Mouse (Mus musculus): Measurements from ENCODE around the gene Cavin1.

The Cavin1 gene

DNA sequence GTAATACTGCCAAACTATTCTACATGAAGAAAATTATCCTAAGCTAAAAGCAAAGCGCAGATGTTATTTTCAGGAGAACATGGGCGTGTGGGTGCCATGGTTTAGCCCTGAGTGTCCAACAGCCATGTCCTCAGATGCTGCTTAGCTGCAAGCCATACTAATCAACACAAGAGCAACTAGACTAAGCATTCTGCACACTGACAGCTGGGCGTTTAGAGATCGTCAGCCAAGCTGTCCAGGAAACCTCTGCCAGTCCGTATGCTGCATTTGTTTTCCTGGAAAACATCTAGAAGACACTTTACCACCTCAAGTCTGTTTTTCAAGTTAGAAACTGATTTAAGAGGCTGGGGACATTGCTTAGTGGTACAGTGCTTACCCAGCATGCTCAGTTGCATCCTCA, 56.3 kb downstream of the Cavin1 start:
- no peak for DNase-seq (ENCODE audit: low read depth, low spot score)

DNA sequence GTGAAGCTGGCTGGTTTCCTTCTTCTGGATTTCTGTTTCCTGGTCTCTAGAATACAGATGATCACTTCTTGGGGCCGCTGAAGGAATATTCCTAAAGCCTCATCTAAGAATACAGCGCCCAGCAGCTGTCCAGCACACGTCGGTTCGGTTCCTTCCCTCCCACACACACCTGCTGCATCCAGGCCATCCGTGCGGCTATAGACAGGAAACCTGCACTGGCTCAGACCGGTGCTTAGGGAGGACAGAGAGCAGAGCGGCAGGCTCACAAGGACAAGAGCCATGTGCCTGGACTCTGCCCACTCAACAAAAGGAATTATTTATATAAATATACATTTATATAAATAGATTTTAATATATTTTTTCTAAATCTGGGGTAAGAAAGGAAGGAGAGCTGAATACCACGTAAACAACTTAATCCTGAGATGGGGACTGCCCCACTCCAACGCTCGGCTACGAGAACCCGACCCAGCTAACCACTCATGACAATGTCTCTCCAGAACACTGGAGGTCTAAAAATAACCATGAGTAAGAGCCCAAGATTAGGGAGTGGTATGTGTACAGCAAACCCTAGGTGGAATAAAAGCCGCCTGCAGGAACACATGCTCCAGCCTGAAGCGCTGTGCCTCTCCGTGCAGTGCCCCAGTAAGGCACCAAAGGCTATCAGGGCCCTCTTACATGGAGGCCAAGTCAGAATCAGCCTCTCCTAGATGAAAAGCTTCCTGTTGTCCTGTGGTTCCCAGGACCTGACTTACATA, 58.1 kb downstream of the Cavin1 start:
- DNase-seq (ENCODE audit: low read depth, low spot score): no peak

DNA sequence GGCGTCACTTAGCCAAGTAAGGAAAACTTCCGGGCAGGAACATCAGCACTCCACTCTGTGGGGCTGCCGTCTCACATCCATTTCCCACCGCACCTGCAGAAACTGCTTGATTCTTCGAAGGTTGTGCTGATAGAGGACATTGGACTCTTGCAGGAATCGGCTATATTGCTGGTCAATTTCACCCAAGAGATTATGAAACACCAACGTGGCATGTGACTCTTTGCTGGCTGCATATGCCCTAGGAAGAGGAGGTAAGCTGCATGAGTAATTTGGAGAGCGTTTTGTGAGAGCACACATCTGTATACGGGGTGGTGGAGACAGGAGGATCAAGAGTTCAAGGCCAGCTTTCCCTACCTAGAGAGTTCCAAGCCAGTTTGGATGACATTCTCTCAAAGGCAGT, 62.1 kb downstream of the Cavin1 start:
- no peak for DNase-seq (ENCODE audit: low read depth, low spot score)

DNA sequence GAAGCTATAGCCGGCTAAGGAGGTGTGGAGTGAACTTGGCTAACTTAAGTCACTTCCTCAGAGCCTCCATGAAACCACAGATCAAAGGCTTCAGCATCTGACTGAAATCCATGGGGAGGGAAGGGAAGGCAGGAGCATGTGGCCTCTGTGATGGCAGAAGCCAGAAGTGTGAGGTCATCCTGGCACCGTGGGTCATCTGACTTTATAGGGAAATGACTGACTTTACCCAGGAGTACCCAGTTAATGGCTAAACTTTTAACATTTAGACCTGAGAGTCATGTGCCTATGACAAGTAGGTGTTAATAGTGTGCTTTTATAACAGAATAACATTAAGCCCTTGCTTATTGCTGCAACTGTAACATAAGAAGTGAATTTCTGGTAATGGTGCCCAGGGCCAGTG, 62.6 kb downstream of the Cavin1 start:
- no peak for DNase-seq (ENCODE audit: low read depth, low spot score)

DNA sequence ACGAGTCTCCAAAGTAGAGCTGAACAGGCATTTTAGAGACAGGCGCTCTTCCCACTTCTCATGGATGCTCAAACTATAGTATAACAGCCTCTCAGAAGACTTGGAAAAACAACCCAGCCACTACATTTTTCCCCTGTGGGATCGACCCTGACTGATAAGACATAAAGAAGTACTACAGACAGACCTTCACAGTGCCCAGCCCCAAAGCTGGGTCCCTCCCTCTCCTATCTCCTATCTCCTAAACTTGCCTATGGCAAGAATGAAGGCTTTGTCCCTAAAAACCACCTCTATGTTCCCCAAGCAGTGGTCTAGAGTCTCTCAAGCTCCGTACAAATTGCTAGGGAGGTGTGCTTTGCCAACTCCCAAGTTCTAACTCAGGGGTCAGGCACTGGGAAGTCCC, 63.8 kb downstream of the Cavin1 start:
- DNase-seq (ENCODE audit: low read depth, low spot score): no peak
